In genomic region chr9:114780746-114781525, GRCm38 (mm10) we compare ENCODE assay signal across 8 mouse cellular contexts. TPM values are rescaled to one million over a fixed set of nuclear protein-coding genes. Genes with fewer than 3 reads are reported as not detected.
DNase-seq lines count a peak whose midpoint lies in the region; ATAC-seq lines count a peak whose summit lies in the region.

No protein-coding gene starts in this region.

- ATAC-seq in CD4-positive, CD25-positive, alpha-beta regulatory T cell, adult 4 months = peak; percentile 23
- ATAC-seq in embryonic facial prominence, embryonic 14.5 days (ENCODE audit: low read depth) = peak; percentile 44
- ATAC-seq in heart, embryonic 15.5 days (replicated peaks; ENCODE audit: insufficient number of reproducible peaks, insufficient read depth, low FRiP score, low read depth) = peak; percentile 37

- peak overlapping the region; percentile 74 for H3K9ac ChIP-seq in embryonic facial prominence, embryonic 14.5 days (ENCODE audit: low read depth, low read length)
- peak overlapping the region; percentile 83 for H3K9ac ChIP-seq in heart, embryonic 15.5 days

- peak overlapping the region; percentile 78 for H3K4me2 ChIP-seq in embryonic facial prominence, embryonic 14.5 days (ENCODE audit: low read depth, low read length)
- H3K4me2 ChIP-seq in heart, embryonic 15.5 days = peak overlapping the region; percentile 91

- H3K9me3 ChIP-seq in embryonic facial prominence, embryonic 14.5 days (ENCODE audit: control insufficient read depth, low read length) = no peaks in the 10 kb centered on the region
- no peaks in the 10 kb centered on the region for H3K9me3 ChIP-seq in heart, embryonic 15.5 days (replicated peaks)

- H3K4me1 ChIP-seq in embryonic facial prominence, embryonic 14.5 days (ENCODE audit: control insufficient read depth, insufficient read depth, low read length) = peaks cover 5% of the 10 kb centered on the region; the same call in 1 of the 2 replicates
- peaks cover 24% of the 10 kb centered on the region for H3K4me1 ChIP-seq in heart, embryonic 15.5 days (replicated peaks)

- DNase-seq in R1 (ENCODE audit: low read depth, low spot score) = peak; percentile 77
- DNase-seq in embryonic facial prominence, embryonic 14.5 days (ENCODE audit: low spot score) = peak; percentile 53
- DNase-seq in kidney, postnatal 4 days = peak; percentile 67 to 76
- peak; percentile 28 for DNase-seq in lung, postnatal 25 days (ENCODE audit: low spot score)
- peak; percentile 51 for DNase-seq in retina, embryonic 14.5 days (ENCODE audit: low spot score)
- DNase-seq in urinary bladder, postnatal 25 days (ENCODE audit: low spot score) = peak; percentile 31

- 2% methylated on average over 35 of the region's 38 CpGs for WGBS in embryonic facial prominence, embryonic 14.5 days
- WGBS in heart, embryonic 15.5 days = under 1% methylated on average over 34 of the region's 38 CpGs

- H3K36me3 ChIP-seq in embryonic facial prominence, embryonic 14.5 days (ENCODE audit: control insufficient read depth, insufficient read depth, low read length) = no peaks in the 10 kb centered on the region
- H3K36me3 ChIP-seq in heart, embryonic 15.5 days = no peaks in the 10 kb centered on the region

- no peaks in the 10 kb centered on the region for H3K27me3 ChIP-seq in embryonic facial prominence, embryonic 14.5 days (replicated peaks; ENCODE audit: control insufficient read depth, insufficient read depth, low read length)
- H3K27me3 ChIP-seq in heart, embryonic 15.5 days = no peaks in the 10 kb centered on the region

- peak overlapping the region; percentile 86 for H3K27ac ChIP-seq in embryonic facial prominence, embryonic 14.5 days (replicated peaks; ENCODE audit: low read depth, low read length)
- peak overlapping the region; percentile 87 for H3K27ac ChIP-seq in heart, embryonic 15.5 days

- H3K4me3 ChIP-seq in embryonic facial prominence, embryonic 14.5 days (ENCODE audit: low read depth, low read length) = peak overlapping the region; percentile 71
- peak overlapping the region; percentile 69 for H3K4me3 ChIP-seq in heart, embryonic 15.5 days

RNA-seq across cellular contexts. Expression of gene Cmtm7, which starts 0.7 kb away (rescaled TPM):
- 10 to 100 TPM; 78.3 to 83.4 TPM for polyA plus RNA-seq in CD4-positive, CD25-positive, alpha-beta regulatory T cell, adult 4 months (2017; shearing (Covaris generic))
- 103 and 105 TPM in 2 replicates for polyA plus RNA-seq in embryonic facial prominence, embryonic 14.5 days (2014; fragmentation: Nextera tagmentation; extraction: Ambion mirVana)
- polyA plus RNA-seq in heart, embryonic 15.5 days (2015; fragmentation: Nextera tagmentation; extraction: Ambion mirVana) = 97.5 and 134 TPM in 2 replicates

RNA-seq across cellular contexts. Expression of gene Cmtm6, which starts 50.0 kb away (rescaled TPM):
- polyA plus RNA-seq in CD4-positive, CD25-positive, alpha-beta regulatory T cell, adult 4 months (2017; shearing (Covaris generic)) = 10 to 100 TPM; 74.0 to 81.7 TPM
- polyA plus RNA-seq in embryonic facial prominence, embryonic 14.5 days (2014; fragmentation: Nextera tagmentation; extraction: Ambion mirVana) = 44.3 and 45.7 TPM in 2 replicates
- polyA plus RNA-seq in heart, embryonic 15.5 days (2015; fragmentation: Nextera tagmentation; extraction: Ambion mirVana) = 39.3 and 47.0 TPM in 2 replicates

Comparison
In these comparisons a context has a peak if more than half of its experiments do, and no peak if none do; other contexts are left out.
1. Peak in every context shown above with its lines: DNase-seq, ATAC-seq, H3K4me3 ChIP-seq and H3K27ac ChIP-seq.